Mouse (Mus musculus) limb, embryonic 10.5 days (tissue): Measurements from ENCODE around the gene Lrguk. TPM values are rescaled to one million over a fixed set of nuclear protein-coding genes. Genes with fewer than 3 reads are reported as not detected.

Source experiments
- DNase-seq: peaks from one replicate; pipeline ENCODE4 v3.0.0-alpha.2; 2017; ENCODE audit warnings: low spot score
- H3K27ac ChIP-seq: fragments of 300-500 bp; sonication (generic); 2 replicates; pipeline ENCODE4 v1.5.1; 2016; ENCODE audit warnings: mild to moderate bottlenecking
- H3K27me3 ChIP-seq: fragments of 300-500 bp; sonication (generic); 2 replicates; pipeline ENCODE4 v1.6.1; 2016; ENCODE audit warnings: low read depth, mild to moderate bottlenecking; ENCODE audit not compliant: poor library complexity, severe bottlenecking
- H3K36me3 ChIP-seq: fragments of 300-500 bp; sonication (generic); 2 replicates; pipeline ENCODE4 v1.6.1; 2016; ENCODE audit warnings: mild to moderate bottlenecking, moderate library complexity
- H3K4me1 ChIP-seq: fragments of 300-500 bp; sonication (generic); 2 replicates; pipeline ENCODE4 v1.6.1; 2016
- H3K4me3 ChIP-seq: fragments of 300-500 bp; sonication (generic); 2 replicates; pipeline ENCODE4 v1.5.1; 2016; ENCODE audit warnings: mild to moderate bottlenecking, moderate library complexity
- H3K9me3 ChIP-seq: fragments of 300-500 bp; sonication (generic); replicated peaks from 2 replicates; pipeline ENCODE4 v1.6.1; 2016; ENCODE audit warnings: mild to moderate bottlenecking
- WGBS: fragments of 180-500 bp; shearing (Covaris S2); methylation state at CpG from one replicate; pipeline ENCODE4 v1.1.7; 2016; 5-methylcytosine and 5-hydroxymethylcytosine counted together
- polyA plus RNA-seq: library from polyadenylated mRNA; unstranded; fragments of >200 nt; fragmentation: Nextera tagmentation; extraction: Ambion mirVana; gene quantifications from 2 replicates; pipeline ENCODE4 v1.2.1, GENCODE M21; 2016

Lrguk gene
- polyA plus RNA-seq, 1 experiment from 2014 or later, result 0.81 TPM

GRCm38 (mm10) chr6:34073931-34074442, 44.7 kb downstream of the Lrguk start:
- no peak for DNase-seq
- Histone ChIP-seq H3K36me3 (no peaks in the 10 kb centered on the region), H3K4me3 (no peak overlapping the region), H3K4me1 (no peaks in the 10 kb centered on the region), H3K9me3 (no peaks in the 10 kb centered on the region), H3K27ac (no peak overlapping the region), H3K27me3 (no peaks in the 10 kb centered on the region)
- WGBS, result 96% methylated on average over 3 of the region's 3 CpGs

GRCm38 (mm10) chr6:34075520-34075919, 46.3 kb downstream of the Lrguk start:
- Histone ChIP-seq H3K4me1 (no peaks in the 10 kb centered on the region), H3K27me3 (no peaks in the 10 kb centered on the region), H3K4me3 (no peak overlapping the region), H3K36me3 (no peaks in the 10 kb centered on the region), H3K9me3 (no peaks in the 10 kb centered on the region), H3K27ac (no peak overlapping the region)
- no peak for DNase-seq
- 89% methylated on average over 11 of the region's 11 CpGs for WGBS

GRCm38 (mm10) chr6:34083471-34083870, 54.2 kb downstream of the Lrguk start:
- no peak overlapping the region for H3K4me3 ChIP-seq
- 93% methylated on average over 5 of the region's 5 CpGs for WGBS
- no peaks in the 10 kb centered on the region for H3K9me3 ChIP-seq
- no peaks in the 10 kb centered on the region for H3K4me1 ChIP-seq
- DNase-seq, result no peak
- H3K27ac ChIP-seq, result no peak overlapping the region
- no peaks in the 10 kb centered on the region for H3K27me3 ChIP-seq
- H3K36me3 ChIP-seq, result no peaks in the 10 kb centered on the region

GRCm38 (mm10) chr6:34087701-34088100, 58.5 kb downstream of the Lrguk start:
- Histone ChIP-seq H3K9me3 (no peaks in the 10 kb centered on the region), H3K36me3 (no peaks in the 10 kb centered on the region), H3K4me3 (no peak overlapping the region), H3K27me3 (no peaks in the 10 kb centered on the region), H3K4me1 (no peaks in the 10 kb centered on the region), H3K27ac (no peak overlapping the region)
- WGBS, result 93% methylated on average over 4 of the region's 4 CpGs
- DNase-seq, result no peak

GRCm38 (mm10) chr6:34088986-34089385, 59.7 kb downstream of the Lrguk start:
- Histone ChIP-seq H3K27ac (no peak overlapping the region), H3K36me3 (no peaks in the 10 kb centered on the region), H3K4me1 (no peaks in the 10 kb centered on the region), H3K4me3 (no peak overlapping the region), H3K27me3 (no peaks in the 10 kb centered on the region), H3K9me3 (no peaks in the 10 kb centered on the region)
- WGBS, result 91% methylated on average over 3 of the region's 3 CpGs
- DNase-seq, result no peak

- no peaks in the 10 kb centered on the region for H3K36me3 ChIP-seq
- no peak for DNase-seq
- H3K4me1 ChIP-seq, result no peaks in the 10 kb centered on the region
- no peaks in the 10 kb centered on the region for H3K27me3 ChIP-seq
- WGBS, result 69% methylated on average over 3 of the region's 3 CpGs
- no peaks in the 10 kb centered on the region for H3K9me3 ChIP-seq
- H3K27ac ChIP-seq, result no peak overlapping the region
- no peak overlapping the region for H3K4me3 ChIP-seq
These were observed 62.3 kb downstream of the Lrguk start for GRCm38 (mm10) chr6:34091537-34091936.

GRCm38 (mm10) chr6:34096274-34096673, 67.0 kb downstream of the Lrguk start:
- Histone ChIP-seq H3K27me3 (no peaks in the 10 kb centered on the region), H3K4me1 (no peaks in the 10 kb centered on the region), H3K36me3 (no peaks in the 10 kb centered on the region), H3K27ac (no peak overlapping the region), H3K9me3 (no peaks in the 10 kb centered on the region), H3K4me3 (no peak overlapping the region)
- DNase-seq, result no peak
- WGBS, result 89% methylated on average over 6 of the region's 6 CpGs

- H3K27me3 ChIP-seq, result no peaks in the 10 kb centered on the region
- H3K4me3 ChIP-seq, result no peak overlapping the region
- no peak for DNase-seq
- H3K9me3 ChIP-seq, result no peaks in the 10 kb centered on the region
- WGBS, result 91% methylated on average over 4 of the region's 4 CpGs
- H3K4me1 ChIP-seq, result no peaks in the 10 kb centered on the region
- H3K27ac ChIP-seq, result no peak overlapping the region
- H3K36me3 ChIP-seq, result no peaks in the 10 kb centered on the region
These were observed 67.7 kb downstream of the Lrguk start for GRCm38 (mm10) chr6:34096905-34097304.

GRCm38 (mm10) chr6:34099725-34100124, 70.5 kb downstream of the Lrguk start:
- no peaks in the 10 kb centered on the region for H3K9me3 ChIP-seq
- H3K36me3 ChIP-seq, result no peaks in the 10 kb centered on the region
- H3K27me3 ChIP-seq, result peaks cover 5% of the 10 kb centered on the region; the same call in 1 of the 2 replicates
- H3K4me3 ChIP-seq, result no peak overlapping the region
- no peak overlapping the region for H3K27ac ChIP-seq
- no peak for DNase-seq
- 71% methylated on average over 6 of the region's 6 CpGs for whole genome bisulfite sequencing
- no peaks in the 10 kb centered on the region for H3K4me1 ChIP-seq

GRCm38 (mm10) chr6:34101531-34102396, 72.5 kb downstream of the Lrguk start:
- Histone ChIP-seq H3K4me3 (no peak overlapping the region), H3K36me3 (no peaks in the 10 kb centered on the region), H3K27me3 (peaks cover 10% of the 10 kb centered on the region; the same call in 1 of the 2 replicates), H3K4me1 (no peaks in the 10 kb centered on the region), H3K27ac (no peak overlapping the region), H3K9me3 (no peaks in the 10 kb centered on the region)
- WGBS, result 91% methylated on average over 15 of the region's 15 CpGs
- DNase-seq, result no peak

GRCm38 (mm10) chr6:34103251-34103920, 74.1 kb downstream of the Lrguk start:
- Histone ChIP-seq H3K4me1 (no peaks in the 10 kb centered on the region), H3K27ac (no peak overlapping the region)

GRCm38 (mm10) chr6:34110571-34110970, 81.3 kb downstream of the Lrguk start:
- H3K4me1 ChIP-seq, result peaks cover 6% of the 10 kb centered on the region; the same call in 1 of the 2 replicates
- H3K27me3 ChIP-seq, result peaks cover 13% of the 10 kb centered on the region; the same call in 1 of the 2 replicates
- no peak overlapping the region for H3K4me3 ChIP-seq
- H3K36me3 ChIP-seq, result no peaks in the 10 kb centered on the region
- H3K9me3 ChIP-seq, result no peaks in the 10 kb centered on the region
- H3K27ac ChIP-seq, result no peak overlapping the region
- DNase-seq, result no peak
- WGBS, result 70% methylated on average over 10 of the region's 10 CpGs

More at GRCm38 (mm10) chr6:34103251-34103920, 74.1 kb downstream of the Lrguk start:
- no peak overlapping the region for H3K4me3 ChIP-seq
- H3K27me3 ChIP-seq, result peaks cover 10% of the 10 kb centered on the region; the same call in 1 of the 2 replicates
- no peak for DNase-seq
- H3K36me3 ChIP-seq, result no peaks in the 10 kb centered on the region
- H3K9me3 ChIP-seq, result no peaks in the 10 kb centered on the region
- 88% methylated on average over 17 of the region's 17 CpGs for WGBS

- no peak for DNase-seq
- peaks cover 6% of the 10 kb centered on the region; the same call in 1 of the 2 replicates for H3K4me1 ChIP-seq
- no peaks in the 10 kb centered on the region for H3K9me3 ChIP-seq
- no peak overlapping the region for H3K27ac ChIP-seq
- 88% methylated on average over 6 of the region's 6 CpGs for WGBS
- H3K36me3 ChIP-seq, result no peaks in the 10 kb centered on the region
- H3K4me3 ChIP-seq, result no peak overlapping the region
- H3K27me3 ChIP-seq, result peaks cover 9% of the 10 kb centered on the region; the same call in 1 of the 2 replicates
These were observed 82.2 kb downstream of the Lrguk start for GRCm38 (mm10) chr6:34111406-34111805.
